Mouse (Mus musculus): ENCODE results near the gene Rxrb.

The Rxrb gene

DNA sequence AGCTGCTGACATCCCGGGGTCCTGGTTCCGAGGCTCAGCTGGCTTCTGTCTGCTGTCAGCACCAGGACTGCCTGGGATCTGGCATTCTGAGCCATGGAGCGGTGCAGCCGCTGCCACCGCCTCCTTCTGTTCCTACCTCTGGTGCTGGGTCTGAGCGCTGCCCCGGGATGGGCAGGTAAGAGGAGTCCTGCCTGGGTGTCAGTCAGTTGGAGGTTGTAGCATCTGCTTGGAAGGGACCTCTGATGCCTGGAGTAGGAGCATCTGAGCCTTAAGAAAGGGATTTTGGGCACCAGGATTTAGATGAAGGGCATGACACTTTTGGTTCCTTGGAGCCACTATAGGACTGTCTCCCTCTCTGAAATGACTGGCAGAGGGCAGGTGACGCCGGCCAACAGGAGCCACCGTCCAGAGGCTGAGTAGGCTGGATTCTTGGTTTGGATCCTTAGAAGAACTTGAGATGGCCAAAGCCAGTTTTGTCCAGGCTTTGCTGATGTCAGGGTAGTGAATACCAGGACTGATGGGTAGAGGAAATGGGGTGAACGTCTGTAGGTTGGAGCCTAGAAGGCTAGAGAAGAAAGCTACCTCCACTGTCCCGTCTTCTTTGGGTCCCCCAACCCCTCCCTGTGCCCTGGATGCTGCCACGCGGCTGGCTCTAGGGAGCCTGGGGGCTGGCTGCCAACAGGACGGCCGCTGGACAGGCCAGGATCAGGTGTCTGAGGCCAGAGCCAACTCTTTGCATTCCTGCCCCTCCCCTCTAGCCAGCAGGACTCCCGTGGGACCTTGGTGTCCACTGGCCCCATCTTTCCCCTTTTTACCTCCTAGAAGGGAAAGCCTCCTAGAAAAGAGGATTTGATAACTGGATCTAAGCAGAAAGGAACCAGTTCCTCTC is 8.2 kb downstream of the Rxrb start:
- in situ Hi-C loops (cut with MboI; ENCODE audit: low sequenced_read_pairs) = no loop called here

DNA sequence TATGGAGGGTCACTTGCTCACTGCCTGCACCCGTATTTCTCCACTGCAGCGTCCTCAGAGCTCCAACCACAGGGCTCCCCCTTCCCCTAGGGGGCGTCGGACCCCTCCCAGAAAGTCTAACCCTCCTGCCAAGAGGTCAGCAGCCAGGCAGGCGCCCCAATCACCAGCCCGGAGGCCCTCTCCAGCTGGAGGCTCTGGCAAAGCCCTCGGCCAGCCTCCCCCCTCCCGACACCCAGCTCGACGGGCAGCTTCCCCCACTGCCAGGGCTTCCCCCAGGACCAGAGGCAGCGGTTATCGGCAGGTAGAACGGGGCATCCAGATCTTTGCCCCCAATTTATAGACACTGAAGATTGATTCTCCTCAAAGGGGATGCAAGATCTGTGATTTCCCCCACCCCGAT is 14.3 kb downstream of the Rxrb start:
- in situ Hi-C loops (cut with MboI; ENCODE audit: low sequenced_read_pairs) = no loop called here

DNA sequence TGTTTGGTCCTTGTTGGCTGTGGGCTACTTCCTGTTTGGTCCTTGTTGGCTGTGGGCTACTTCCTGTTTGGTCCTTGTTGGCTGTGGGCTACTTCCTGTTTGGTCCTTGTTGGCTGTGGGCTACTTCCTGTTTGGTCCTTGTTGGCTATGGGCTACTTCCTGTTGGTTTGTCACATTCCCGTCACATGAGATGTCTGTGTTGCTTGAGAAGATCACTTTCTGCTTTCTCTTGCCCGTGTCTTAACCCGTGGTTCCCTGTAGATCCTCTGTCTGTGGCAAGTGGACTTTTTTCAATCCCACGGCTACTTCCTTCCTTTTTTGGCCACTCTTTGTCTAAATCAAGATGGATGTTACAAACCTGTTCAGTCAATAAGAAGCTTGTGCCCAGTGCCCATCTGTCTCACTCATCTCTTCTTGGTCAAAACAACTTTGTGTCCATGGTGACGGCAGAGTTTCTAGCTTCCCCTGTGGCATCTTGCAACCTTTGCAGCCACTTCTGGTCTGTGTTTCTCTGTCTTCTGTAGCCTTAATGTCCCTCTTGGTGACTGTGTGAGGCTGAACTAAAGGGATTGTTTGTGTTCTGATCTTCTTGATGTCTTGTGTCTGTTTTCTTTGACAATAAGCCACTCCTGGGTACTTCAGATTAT is 15.9 kb downstream of the Rxrb start:
- in situ Hi-C loops (cut with MboI; ENCODE audit: low sequenced_read_pairs) = no loop called here

DNA sequence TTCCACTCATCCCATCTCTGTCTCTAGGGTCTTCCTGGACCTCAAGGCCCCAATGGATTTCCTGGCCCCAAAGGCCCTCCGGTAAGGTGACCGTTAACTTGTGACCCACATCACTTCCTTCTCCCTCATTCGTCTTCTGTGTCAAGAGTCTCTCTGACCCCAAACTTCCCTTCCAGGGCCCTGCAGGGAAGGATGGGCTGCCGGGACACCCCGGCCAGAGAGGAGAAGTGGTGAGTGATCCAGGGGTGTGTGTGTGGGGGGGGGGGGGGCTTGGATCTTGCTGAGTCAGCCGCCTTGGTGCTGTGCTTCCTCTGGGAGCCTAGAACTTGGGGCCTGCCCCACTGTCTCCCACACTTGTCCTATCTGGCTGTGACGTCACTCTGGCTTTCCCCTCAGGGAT is 25.6 kb downstream of the Rxrb start:
- in situ Hi-C loops (cut with MboI; ENCODE audit: low sequenced_read_pairs) = no loop called here

DNA sequence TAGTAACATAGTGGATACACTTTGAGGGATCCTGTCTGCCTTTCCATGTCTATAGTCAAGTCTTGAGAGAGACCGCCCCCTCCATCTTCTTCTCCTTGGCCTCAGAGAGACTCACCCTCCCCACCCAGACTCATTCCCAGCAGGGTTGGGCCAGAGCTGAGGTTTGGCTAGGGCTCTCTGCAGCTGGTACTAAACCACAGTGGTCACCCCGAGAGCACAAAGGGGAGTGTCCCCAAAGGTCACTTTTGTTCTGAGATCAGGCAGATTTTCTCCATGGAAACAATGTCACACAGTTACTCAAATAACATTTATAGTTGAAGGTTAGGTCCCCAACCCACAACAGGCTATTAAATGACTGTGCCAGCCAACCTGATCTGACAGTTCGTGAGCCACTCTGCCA is 37.3 kb downstream of the Rxrb start:
- in situ Hi-C loops (cut with MboI; ENCODE audit: low sequenced_read_pairs) = no loop called here

DNA sequence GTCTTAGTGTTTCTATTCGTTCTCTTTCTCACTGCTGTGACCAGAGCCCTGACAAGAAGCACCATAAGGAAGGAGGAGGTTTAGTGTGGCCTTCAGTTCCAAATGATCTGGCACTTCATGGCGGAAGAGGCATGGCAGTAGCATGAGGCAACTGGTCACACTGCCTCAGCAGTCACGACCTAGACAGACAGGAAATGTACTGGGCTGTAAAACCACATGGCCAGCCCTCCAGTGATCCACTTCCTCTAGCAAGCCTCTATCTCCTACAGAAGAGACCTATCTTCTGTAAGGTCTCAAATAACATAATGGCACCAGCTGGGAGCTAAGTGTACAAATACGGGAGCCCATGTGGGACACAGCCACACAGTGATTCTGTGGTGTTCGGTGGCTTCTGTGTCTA is 40.5 kb downstream of the Rxrb start:
- in situ Hi-C loops (cut with MboI; ENCODE audit: low sequenced_read_pairs) = no loop called here

DNA sequence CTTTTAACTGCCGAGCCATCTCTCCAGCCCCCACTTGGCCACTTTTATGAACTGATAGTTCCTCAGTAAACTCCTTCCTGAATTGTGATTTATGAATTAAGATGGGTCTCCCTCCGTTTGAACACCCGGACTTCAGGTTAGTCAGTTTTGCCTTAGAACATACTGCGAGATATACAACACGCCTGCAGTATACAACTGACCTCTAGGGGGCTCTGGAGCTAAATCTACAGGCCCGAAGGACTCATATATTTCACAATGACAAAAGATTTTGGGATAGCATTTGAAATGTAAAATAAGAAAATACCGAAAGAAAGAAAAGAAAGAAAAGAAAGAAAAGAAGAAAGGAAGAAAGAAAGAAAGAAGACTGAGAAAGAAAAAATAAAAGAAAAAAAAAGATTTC is 43.7 kb downstream of the Rxrb start:
- in situ Hi-C loops (cut with MboI; ENCODE audit: low sequenced_read_pairs) = no loop called here

DNA sequence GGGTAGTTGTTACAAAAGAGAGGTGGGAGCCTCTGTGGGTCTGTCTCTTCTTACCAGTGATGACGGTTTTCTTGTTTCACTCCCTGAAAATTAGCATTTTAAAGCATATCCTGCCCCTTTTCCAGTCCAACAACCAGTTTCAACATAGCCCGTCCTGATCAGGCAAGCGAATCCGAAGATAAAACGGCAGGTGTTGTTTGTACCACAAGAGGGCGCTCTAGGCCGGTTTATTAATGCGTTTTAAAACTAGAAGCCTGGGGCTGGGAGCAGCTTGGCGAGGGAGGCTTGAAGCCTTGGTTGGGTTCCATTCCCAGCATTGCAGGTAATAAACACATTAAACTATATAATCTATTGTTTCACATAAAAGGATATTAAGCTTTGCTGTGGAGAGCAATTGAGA is 45.9 kb downstream of the Rxrb start:
- in situ Hi-C loops (cut with MboI; ENCODE audit: low sequenced_read_pairs) = no loop called here

DNA sequence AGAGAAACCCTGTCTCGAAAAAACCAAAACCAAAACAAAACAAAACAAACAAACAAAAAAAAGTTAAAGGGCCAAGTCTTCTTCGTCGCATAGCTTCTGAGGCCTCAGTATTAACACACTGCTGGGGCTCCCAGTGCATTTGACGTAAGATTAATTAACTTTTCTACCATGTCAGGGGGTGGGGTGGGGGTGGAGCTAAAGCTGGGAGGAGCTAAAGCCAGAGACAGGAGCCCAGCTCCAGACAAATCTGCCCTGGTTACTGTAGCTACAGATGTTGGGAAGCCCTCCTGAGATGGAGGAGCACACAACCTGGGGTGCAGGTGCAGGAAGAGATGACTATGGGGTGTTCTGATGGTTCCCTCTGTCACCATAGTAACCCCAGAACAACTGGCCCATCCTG is 46.5 kb downstream of the Rxrb start:
- in situ Hi-C loops (cut with MboI; ENCODE audit: low sequenced_read_pairs) = no loop called here

DNA sequence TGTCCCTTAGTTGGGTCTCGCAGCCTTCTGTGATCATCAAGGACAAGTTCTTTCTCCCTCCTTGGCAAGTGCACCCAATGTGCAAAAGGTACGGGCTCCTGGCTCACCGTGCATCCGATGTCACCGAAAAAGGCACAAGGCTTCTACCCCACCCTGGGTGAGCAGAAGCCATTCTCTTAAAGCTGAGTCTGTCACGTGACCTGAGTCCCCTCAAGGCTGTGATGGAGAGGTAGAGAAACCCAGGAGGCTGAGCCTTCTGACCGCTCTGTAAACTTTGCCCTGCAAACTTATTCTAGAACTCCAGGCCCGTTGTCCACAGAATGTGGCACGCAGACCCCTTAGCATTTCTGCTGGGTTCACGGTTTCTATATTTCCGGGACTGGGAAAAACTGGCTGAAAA is 47.4 kb downstream of the Rxrb start:
- in situ Hi-C loops (cut with MboI; ENCODE audit: low sequenced_read_pairs) = no loop called here

DNA sequence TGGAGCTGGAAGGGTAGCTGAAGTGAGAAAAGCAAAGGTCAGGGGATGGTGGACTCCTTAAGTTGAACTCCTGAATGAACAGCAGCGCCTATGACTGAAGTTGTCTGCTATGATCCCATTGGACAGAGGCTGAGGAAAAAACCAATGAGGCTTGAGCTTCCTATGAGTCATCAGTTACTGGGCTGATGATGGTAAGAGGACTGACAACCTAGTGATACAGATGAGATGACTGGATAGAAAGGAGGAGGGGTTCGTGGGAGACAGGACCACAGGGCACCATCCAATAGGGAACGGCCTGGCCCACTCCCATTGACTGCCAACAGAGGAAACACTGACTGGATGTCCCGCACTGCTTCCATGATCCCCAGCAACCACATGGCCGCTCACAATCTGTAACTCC is 48.0 kb downstream of the Rxrb start:
- in situ Hi-C loops (cut with MboI; ENCODE audit: low sequenced_read_pairs) = loop anchor here (5.0 kb wide), 1 partner anchor 88 kb away; no protein-coding TSS in a partner anchor

DNA sequence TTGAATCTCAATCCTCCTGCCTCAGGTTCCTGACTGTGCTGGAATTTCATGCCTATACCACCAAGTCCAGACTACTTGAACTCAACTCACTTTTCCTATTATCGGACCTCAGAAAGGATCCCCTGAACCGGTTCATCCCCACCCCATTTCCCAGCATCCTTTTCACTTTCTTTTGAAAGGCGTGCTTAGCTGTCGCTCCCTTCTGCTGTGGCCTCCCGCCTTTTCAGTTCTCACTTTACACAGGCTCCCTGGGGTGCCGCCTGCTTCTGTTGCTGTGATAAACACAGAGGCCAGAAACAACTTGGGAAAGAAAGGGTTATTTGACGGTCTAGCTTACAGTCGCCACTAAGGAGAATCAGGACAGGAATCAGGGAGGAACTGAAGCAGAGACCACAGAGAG is 51.5 kb downstream of the Rxrb start:
- in situ Hi-C loops (cut with MboI; ENCODE audit: low sequenced_read_pairs) = loop anchor here (5.0 kb wide), 1 partner anchor 84 kb away; no protein-coding TSS in a partner anchor

DNA sequence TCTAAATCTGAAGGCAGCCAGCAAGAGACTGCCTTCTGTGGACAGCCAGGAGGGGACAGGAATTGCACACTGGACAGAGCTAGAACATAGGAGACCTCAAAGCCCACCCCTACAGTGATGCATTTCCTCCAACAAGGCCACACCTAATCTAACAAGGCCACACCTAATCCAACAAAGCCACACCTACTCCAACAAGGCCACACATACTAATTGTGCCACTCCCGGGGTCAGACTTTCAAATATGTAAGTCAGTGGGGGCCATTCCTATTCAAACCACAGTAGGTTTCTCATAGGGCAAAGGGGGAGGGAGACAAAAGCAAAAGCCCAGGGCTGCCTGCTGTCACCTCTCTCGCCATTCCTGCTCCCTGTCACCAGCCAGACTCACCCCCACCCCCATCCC is 55.8 kb downstream of the Rxrb start:
- in situ Hi-C loops (cut with MboI; ENCODE audit: low sequenced_read_pairs) = no loop called here
